Mouse (Mus musculus) spleen, postnatal 4 days (tissue): Measurements from ENCODE around the gene Sema3e.

Source experiments
- DNase-seq, 2 experiments: peaks; one replicate each; pipeline ENCODE4 v3.0.0; 2022; ENCODE audit warnings: low spot score in 2 of 2

The Sema3e gene

GRCm38 (mm10) chr5:14073152-14073551 is 48.1 kb downstream of the Sema3e start:
- DNase-seq, result no peak

DNA sequence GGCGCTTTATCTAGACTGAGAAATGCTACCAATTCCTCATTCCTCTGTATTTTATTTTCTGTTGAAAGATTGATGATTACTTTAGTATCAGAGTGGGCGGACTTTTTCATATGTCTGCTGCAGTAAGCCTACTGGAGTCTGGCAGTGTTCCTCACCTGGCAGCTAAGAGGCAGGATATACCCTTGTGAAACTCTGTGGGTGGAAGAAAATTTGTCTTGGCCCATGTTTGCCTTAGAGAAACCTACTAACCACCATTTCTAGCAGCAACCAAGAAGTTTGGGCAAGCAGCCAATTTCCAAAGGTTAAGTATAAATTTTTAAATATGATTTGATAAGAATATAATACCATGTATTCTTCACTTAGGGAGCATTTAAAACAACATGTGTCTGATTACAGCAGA is 63.0 kb downstream of the Sema3e start:
- no peak for DNase-seq

DNA sequence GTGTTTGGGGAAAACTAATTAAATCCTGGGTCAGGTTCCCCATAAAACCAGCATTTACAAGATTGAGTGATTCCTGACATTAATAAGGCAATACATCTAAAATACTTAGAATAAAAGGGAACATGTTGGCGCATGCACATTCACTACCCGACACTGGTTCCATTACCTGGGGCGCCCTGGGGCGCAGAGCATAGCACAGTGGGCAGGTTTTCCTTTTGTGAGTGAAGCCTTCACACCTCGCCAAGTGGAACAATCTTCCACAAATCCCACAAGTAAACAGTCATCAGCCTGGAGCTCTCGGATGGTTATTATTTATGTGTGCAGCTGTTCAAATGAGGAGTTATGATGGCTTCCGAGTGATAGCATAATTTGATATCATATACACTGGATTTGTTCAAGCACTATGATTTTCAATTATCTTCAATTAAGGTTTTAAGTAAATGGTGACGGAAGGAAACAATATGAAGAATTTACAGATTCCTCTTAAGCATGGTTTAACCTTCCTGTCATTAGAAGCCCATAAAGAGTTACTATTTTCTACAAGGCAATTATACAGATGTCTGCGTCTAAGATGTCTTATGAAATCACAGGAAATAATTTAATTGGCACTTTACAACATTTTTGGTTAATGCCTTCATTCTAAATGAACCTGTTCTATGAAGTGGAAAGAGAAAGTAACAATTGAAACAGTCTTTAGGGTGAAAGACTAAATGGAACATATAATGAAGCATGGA is 65.0 kb downstream of the Sema3e start:
- DNase-seq, result no peak

- DNase-seq, result no peak
These were observed 65.5 kb downstream of the Sema3e start for GRCm38 (mm10) chr5:14090609-14090969.

GRCm38 (mm10) chr5:14092262-14092776 is 67.2 kb downstream of the Sema3e start:
- no peak for DNase-seq

GRCm38 (mm10) chr5:14096196-14096595 is 71.1 kb downstream of the Sema3e start:
- no peak for DNase-seq

DNA sequence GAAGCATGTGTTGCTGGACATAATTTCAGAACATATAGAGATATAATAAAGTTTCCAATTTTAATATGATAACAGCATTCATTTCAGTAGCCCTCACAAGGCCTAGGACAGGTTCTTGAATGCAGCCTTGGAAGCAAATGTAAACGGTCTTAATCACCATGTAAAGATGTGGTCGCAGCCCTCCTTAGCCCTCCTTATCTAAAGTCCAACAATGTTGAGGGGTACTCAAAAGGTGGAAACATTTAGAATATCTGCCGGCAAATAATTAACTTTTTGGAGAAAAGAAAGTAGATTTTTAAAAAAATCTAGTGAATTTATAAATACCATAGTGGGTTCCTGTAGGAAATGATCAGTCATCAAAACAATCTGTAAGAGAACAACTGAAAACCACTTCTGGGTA is 73.6 kb downstream of the Sema3e start:
- no peak for DNase-seq

- DNase-seq, result no peak
These were observed 82.3 kb downstream of the Sema3e start for GRCm38 (mm10) chr5:14107365-14107764.

DNA sequence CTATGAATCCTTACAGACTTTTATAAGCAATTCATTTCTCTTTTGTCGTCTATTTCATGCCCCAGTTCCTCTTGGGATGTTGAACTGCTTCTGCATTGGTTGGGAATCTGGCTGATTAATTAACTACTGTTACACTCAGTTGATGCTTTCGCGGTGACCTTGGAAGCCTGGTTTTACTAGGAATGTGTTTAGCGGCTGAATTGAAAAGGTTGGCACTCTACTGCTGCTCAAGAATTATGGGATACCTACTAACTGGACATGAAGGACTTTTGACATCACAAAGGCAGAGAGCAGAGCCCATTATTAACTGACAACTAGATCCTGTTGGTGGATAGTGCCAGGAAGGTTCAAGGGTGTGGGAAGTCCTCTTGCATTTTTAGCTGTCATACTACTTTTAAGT is 83.9 kb downstream of the Sema3e start:
- DNase-seq, result no peak

- no peak for DNase-seq
These were observed 86.3 kb downstream of the Sema3e start for GRCm38 (mm10) chr5:14111401-14111800.

GRCm38 (mm10) chr5:14121902-14122301 is 96.8 kb downstream of the Sema3e start:
- no peak for DNase-seq

GRCm38 (mm10) chr5:14126591-14126990 is 101.5 kb downstream of the Sema3e start:
- no peak for DNase-seq

GRCm38 (mm10) chr5:14135929-14136328 is 110.9 kb downstream of the Sema3e start:
- DNase-seq, result no peak

DNA sequence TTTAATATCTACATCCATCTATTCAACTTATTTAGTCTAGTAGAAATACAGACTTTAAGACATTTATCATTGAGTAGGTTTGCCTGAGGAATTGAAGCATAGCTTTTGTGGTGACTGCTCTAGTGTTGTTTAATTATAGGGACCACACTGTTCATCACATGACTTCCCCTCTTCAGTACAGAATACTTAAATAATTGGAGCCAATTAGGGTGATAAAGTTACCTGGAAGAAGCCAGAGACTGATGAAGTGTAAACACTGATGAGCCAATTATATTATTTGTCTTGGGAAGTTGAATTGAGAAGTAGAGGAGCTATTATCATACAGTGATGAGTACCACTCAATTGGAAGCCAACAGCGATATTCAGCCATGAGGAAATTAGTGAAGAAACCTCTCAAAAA is 113.6 kb downstream of the Sema3e start:
- DNase-seq, result no peak

GRCm38 (mm10) chr5:14162579-14162978 is 137.5 kb downstream of the Sema3e start:
- no peak for DNase-seq

DNA sequence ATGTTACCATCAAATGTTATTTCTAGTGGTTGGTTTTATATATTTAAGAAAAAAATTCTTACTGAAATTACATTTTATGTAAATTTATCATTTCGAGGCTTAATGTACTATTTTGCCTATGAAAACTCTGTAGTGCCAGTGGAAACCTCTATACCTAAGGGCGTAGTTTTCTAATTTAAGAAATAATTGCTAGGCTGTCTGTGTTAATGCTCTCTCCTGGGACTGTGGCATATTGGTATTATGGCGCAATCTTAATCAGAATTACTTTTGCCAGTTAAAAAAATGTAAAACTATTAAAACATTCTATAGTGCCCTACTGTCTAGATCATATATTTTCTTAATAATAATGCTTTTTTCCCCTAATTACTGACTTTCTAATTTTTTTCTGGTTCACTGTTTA is 138.2 kb downstream of the Sema3e start:
- no peak for DNase-seq

DNA sequence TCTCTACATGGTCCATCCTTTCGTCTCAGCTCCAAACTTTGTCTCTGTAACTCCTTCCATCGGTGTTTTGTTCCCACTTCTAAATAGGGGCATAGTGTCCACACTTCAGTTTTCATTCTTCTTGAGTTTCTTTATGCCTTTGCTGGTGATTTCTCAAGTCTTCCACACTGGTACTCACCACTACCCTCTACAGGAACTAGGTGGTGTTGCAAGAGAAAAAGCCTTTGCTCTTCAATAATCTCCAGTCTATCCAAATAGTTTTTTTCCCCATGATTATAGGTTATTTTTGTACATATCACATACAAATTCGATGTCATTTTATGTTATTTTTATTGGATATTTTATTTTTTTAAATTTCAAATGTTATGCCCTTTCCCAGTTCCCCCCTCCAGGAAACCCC is 142.7 kb downstream of the Sema3e start:
- DNase-seq, result no peak

DNA sequence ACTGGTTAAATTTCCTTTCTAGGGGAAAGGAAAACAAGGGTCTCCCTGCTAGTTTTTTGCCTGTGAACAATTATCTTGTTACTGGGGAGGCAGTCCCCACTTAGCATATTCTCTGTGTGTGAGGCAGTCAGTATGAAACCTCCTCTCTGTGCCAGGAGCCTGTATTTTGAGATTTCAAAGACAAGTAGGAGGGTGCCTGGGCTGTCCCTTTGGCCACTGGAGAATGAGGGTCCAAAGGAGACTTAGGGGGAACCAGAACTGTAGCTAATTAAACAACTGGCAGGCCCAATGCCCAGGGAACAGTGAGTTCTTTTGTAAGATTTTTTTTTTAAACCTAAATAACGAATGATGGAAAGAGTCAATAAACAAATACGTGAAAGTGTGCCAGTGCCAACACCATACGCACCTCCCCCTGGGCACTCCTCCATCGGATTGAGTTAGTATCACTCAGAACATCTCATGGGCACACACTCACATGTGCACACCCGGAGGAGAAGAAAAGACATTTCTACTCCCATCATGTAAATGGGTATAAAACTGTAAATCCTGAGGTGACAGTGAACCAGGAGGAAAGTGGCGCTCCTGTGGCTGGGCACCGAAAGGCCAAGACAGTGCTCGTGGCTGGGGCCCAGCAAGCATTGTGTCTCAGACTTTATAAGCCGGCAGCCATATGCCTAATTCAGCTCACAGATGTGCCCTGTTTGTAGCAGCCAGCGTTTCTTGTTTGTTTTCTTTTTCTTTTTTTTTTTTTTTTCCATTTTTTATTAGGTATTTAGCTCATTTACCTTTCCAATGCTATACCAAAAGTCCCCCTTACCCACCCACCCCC is 148.5 kb downstream of the Sema3e start:
- DNase-seq, result no peak

- no peak for DNase-seq
These were observed 155.5 kb downstream of the Sema3e start for GRCm38 (mm10) chr5:14180571-14180970.

GRCm38 (mm10) chr5:14182156-14182555 is 157.1 kb downstream of the Sema3e start:
- no peak for DNase-seq

GRCm38 (mm10) chr5:14195172-14195819 is 170.2 kb downstream of the Sema3e start:
- DNase-seq, result no peak

DNA sequence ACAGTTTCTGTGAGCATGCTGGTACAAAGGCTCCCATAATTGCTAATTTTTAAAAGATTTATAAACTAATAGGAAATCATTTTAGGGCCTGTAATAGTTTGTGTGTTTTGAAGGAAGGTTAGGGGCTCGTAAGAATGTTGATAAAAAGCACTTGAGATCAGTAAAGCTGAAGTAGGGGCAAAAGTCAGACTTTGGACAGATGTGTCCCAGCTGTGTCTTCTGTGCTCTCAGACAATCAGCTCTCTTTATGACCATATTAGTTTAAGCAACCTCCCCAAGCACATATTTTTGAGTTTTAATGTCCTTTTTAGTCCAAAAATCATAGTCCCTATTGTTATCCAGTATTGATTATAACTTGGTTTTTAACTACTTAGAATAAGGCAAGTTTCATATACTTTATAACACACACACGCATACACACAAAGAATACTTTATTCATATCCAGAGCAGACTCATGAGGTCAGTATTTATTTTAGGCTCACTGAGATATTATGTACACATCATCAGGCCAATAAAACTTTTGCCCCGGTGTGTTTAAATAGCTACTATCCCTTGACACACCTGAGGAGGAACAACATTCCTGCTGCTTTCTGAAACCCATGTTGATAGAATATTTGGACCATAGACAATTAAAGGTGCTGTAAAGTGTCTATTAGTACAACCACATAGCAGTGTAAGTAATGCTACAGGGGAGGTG is 173.4 kb downstream of the Sema3e start:
- no peak for DNase-seq
